Mouse (Mus musculus): ENCODE measurements at regions not wholly inside any gene's neighbourhood (a gene's known extent, or its start where the extent isn't known, plus 50 kb on each side); places are given as distances from the start of the nearest gene placed in this dataset.

GRCm38 (mm10) chr10:96826234-96826788, 209.5 kb downstream of the Btg1 start:
- TF ChIP-seq CTCF (IDR thresholded peaks at IDR 0.05; ENCODE audit: extremely low read depth, insufficient read depth, insufficient read length, insufficient replicate concordance) (no peak), POLR2A (IDR thresholded peaks at IDR 0.05; ENCODE audit: low read depth, low read length) (no peak)
